Mouse (Mus musculus) CH12.LX (cell line): Measurements from ENCODE around the gene 1700008O03Rik. TPM values are rescaled to one million over a fixed set of nuclear protein-coding genes. Genes with fewer than 3 reads are reported as not detected.

Experiments
- DNase-seq: peaks from one replicate; pipeline ENCODE4 v3.0.0-alpha.2; 2013; ENCODE audit errors: extremely low read depth
- H3K27ac ChIP-seq: 2 replicates; pipeline ENCODE4 v1.5.1; 2012; ENCODE audit warnings: low read depth, mild to moderate bottlenecking, control low read depth, moderate library complexity; ENCODE audit not compliant: insufficient read depth
- H3K27me3 ChIP-seq: replicated peaks from 2 replicates; pipeline ENCODE3; 2012; ENCODE audit warnings: inconsistent platforms
- H3K36me3 ChIP-seq, 2 experiments: replicated peaks in 1 of 2; 2 replicates each; pipeline versions ENCODE3 to v1.6.1; 2012; ENCODE audit warnings: inconsistent platforms in 1 of 2, low read length in 1 of 2, mild to moderate bottlenecking in 1 of 2, mixed read lengths in 1 of 2, moderate library complexity in 1 of 2; ENCODE audit not compliant: control insufficient read depth in 1 of 2, insufficient read depth in 1 of 2
- H3K4me1 ChIP-seq, 2 experiments: 2 replicates each; pipeline ENCODE4 v1.6.1; 2012; ENCODE audit warnings: inconsistent platforms in 1 of 2, moderate library complexity in 1 of 2; ENCODE audit not compliant: insufficient read depth in 2 of 2, control insufficient read depth in 1 of 2
- H3K4me2 ChIP-seq: 2 replicates; pipeline ENCODE4 v1.6.1; 2012; ENCODE audit warnings: low read depth, mild to moderate bottlenecking, control low read depth; ENCODE audit not compliant: poor library complexity, insufficient read depth, severe bottlenecking
- H3K4me3 ChIP-seq, 3 experiments: fragments of 150-350 bp in 1 of 3; sonication (generic) in 1 of 3; replicated peaks in 1 of 3; 2 replicates each; pipeline versions ENCODE3 to v1.5.1; 2011 to 2012; ENCODE audit warnings: low read depth in 2 of 3, low read length in 2 of 3, mild to moderate bottlenecking in 2 of 3, moderate library complexity in 2 of 3, control low read depth in 1 of 3, improper control_type of control experiment in 1 of 3, inconsistent platforms in 1 of 3, mixed read lengths in 1 of 3; ENCODE audit not compliant: poor library complexity in 1 of 3
- H3K79me2 ChIP-seq: replicated peaks from 2 replicates; pipeline ENCODE4 v1.6.1; 2012; ENCODE audit warnings: mild to moderate bottlenecking, moderate library complexity; ENCODE audit not compliant: control insufficient read depth, poor library complexity, insufficient read depth, severe bottlenecking; ENCODE audit errors: extremely low read depth
- H3K9ac ChIP-seq: 2 replicates; pipeline ENCODE4 v1.6.1; 2012; ENCODE audit warnings: low read depth, mild to moderate bottlenecking, control low read depth, moderate library complexity; ENCODE audit not compliant: insufficient read depth
- H3K9me3 ChIP-seq: replicated peaks from 2 replicates; pipeline ENCODE3; 2012; ENCODE audit warnings: low read length, inconsistent platforms, mixed read lengths
- BHLHE40 ChIP-seq: IDR thresholded peaks from 2 replicates; pipeline ENCODE4 v1.6.1; 2011; ENCODE audit warnings: mild to moderate bottlenecking, low read depth, low read length, improper control_type of control experiment
- CHD1 ChIP-seq: IDR thresholded peaks from 2 replicates; pipeline ENCODE4 v1.6.1; 2012; ENCODE audit warnings: low read depth, low read length, improper control_type of control experiment, inconsistent platforms
- CHD2 ChIP-seq: IDR thresholded peaks from 2 replicates; pipeline ENCODE4 v1.6.1; 2011; ENCODE audit warnings: low read length, improper control_type of control experiment
- CTCF ChIP-seq, 2 experiments: IDR thresholded peaks in 1 of 2; conservative IDR thresholded peaks in 1 of 2; 2 replicates each; pipeline ENCODE4 v1.5.1; 2011 to 2012; ENCODE audit warnings: low read depth in 2 of 2, low read length in 2 of 2, improper control_type of control experiment in 1 of 2, inconsistent platforms in 1 of 2, mild to moderate bottlenecking in 1 of 2, moderate library complexity in 1 of 2
- E2F4 ChIP-seq: IDR thresholded peaks from 2 replicates; pipeline ENCODE4 v1.6.1; 2011; ENCODE audit warnings: low read depth, low read length, improper control_type of control experiment; ENCODE audit not compliant: insufficient replicate concordance
- ELF1 ChIP-seq: IDR thresholded peaks from 2 replicates; pipeline ENCODE4 v1.6.1; 2014; ENCODE audit warnings: low read depth, mild to moderate bottlenecking, inconsistent platforms, low read length, improper control_type of control experiment
- EP300 ChIP-seq: IDR thresholded peaks from 2 replicates; pipeline ENCODE4 v1.6.1; 2011; ENCODE audit warnings: low read length, improper control_type of control experiment
- ETS1 ChIP-seq: conservative IDR thresholded peaks from 2 replicates; pipeline ENCODE4 v1.6.1; 2012; ENCODE audit warnings: low read depth, mild to moderate bottlenecking, inconsistent platforms, low read length, improper control_type of control experiment, moderate library complexity
- HCFC1 ChIP-seq: IDR thresholded peaks from 2 replicates; pipeline ENCODE4 v1.6.1; 2012; ENCODE audit warnings: low read depth, mild to moderate bottlenecking, inconsistent platforms, low read length, improper control_type of control experiment
- JUN ChIP-seq: IDR thresholded peaks from 2 replicates; pipeline ENCODE4 v1.6.1; 2011; ENCODE audit warnings: low read depth, mild to moderate bottlenecking, low read length, improper control_type of control experiment, moderate library complexity; ENCODE audit not compliant: insufficient read depth
- KAT2A ChIP-seq: IDR thresholded peaks from 2 replicates; pipeline ENCODE4 v1.6.1; 2012; ENCODE audit warnings: low read length, improper control_type of control experiment, inconsistent platforms; ENCODE audit not compliant: insufficient replicate concordance
- MAX ChIP-seq: IDR thresholded peaks from 2 replicates; pipeline ENCODE4 v1.6.1; 2011; ENCODE audit warnings: low read length, improper control_type of control experiment
- MAZ ChIP-seq: IDR thresholded peaks from 2 replicates; pipeline ENCODE4 v1.6.1; 2012; ENCODE audit warnings: low read depth, mild to moderate bottlenecking, inconsistent platforms, low read length, improper control_type of control experiment, moderate library complexity
- MEF2A ChIP-seq: IDR thresholded peaks from 2 replicates; pipeline ENCODE4 v1.6.1; 2014; ENCODE audit warnings: low read depth, mild to moderate bottlenecking, inconsistent platforms, low read length, improper control_type of control experiment, borderline replicate concordance
- MXI1 ChIP-seq: IDR thresholded peaks from 2 replicates; pipeline ENCODE4 v1.6.1; 2011; ENCODE audit warnings: mild to moderate bottlenecking, low read depth, low read length, improper control_type of control experiment
- MYC ChIP-seq: IDR thresholded peaks from 2 replicates; pipeline ENCODE4 v1.6.1; 2011; ENCODE audit warnings: low read depth, mild to moderate bottlenecking, improper control_type of control experiment, low read length
- NELFE ChIP-seq: IDR thresholded peaks from 2 replicates; pipeline ENCODE4 v1.6.1; 2011; ENCODE audit warnings: low read depth, low read length, improper control_type of control experiment
- PAX5 ChIP-seq: IDR thresholded peaks from 2 replicates; pipeline ENCODE4 v1.6.1; 2012; ENCODE audit warnings: low read length, inconsistent platforms, mixed read lengths
- POLR2A ChIP-seq: IDR thresholded peaks from 2 replicates; pipeline ENCODE4 v1.6.1; 2011; ENCODE audit warnings: low read depth, mild to moderate bottlenecking, improper control_type of control experiment, low read length
- POLR2AphosphoS2 ChIP-seq: IDR thresholded peaks from 2 replicates; pipeline ENCODE4 v1.6.1; 2011; ENCODE audit warnings: low read depth, low read length, improper control_type of control experiment
- RAD21 ChIP-seq: IDR thresholded peaks from 2 replicates; pipeline ENCODE4 v1.6.1; 2011; ENCODE audit warnings: low read depth, mild to moderate bottlenecking, low read length, improper control_type of control experiment, moderate library complexity
- RCOR1 ChIP-seq: conservative IDR thresholded peaks from 2 replicates; pipeline ENCODE4 v1.6.1; 2012; ENCODE audit warnings: low read depth, mild to moderate bottlenecking, inconsistent platforms, low read length, improper control_type of control experiment
- SMC3 ChIP-seq: IDR thresholded peaks from 2 replicates; pipeline ENCODE4 v1.6.1; 2011; ENCODE audit warnings: low read depth, low read length, improper control_type of control experiment
- TBP ChIP-seq: conservative IDR thresholded peaks from 2 replicates; pipeline ENCODE4 v1.6.1; 2011; ENCODE audit warnings: low read depth, low read length, improper control_type of control experiment
- USF1 ChIP-seq: IDR thresholded peaks from 2 replicates; pipeline ENCODE4 v1.6.1; 2014; ENCODE audit warnings: low read depth, mild to moderate bottlenecking, inconsistent platforms, low read length, improper control_type of control experiment
- USF2 ChIP-seq: conservative IDR thresholded peaks from 2 replicates; pipeline ENCODE4 v1.6.1; 2011; ENCODE audit warnings: low read depth, low read length, improper control_type of control experiment
- ZC3H11A ChIP-seq: IDR thresholded peaks from 2 replicates; pipeline ENCODE4 v1.6.1; 2012; ENCODE audit warnings: low read depth, mild to moderate bottlenecking, inconsistent platforms, low read length, improper control_type of control experiment
- ZMIZ1 ChIP-seq: IDR thresholded peaks from 2 replicates; pipeline ENCODE4 v1.6.1; 2012; ENCODE audit warnings: low read depth, mild to moderate bottlenecking, inconsistent platforms, low read length, improper control_type of control experiment
- dilution Hi-C: fragments of 300-500 bp; cut with MboI; formaldehyde crosslinking; loops from 2 replicates; pipeline ENCODE4 v1.14.3; 2020; ENCODE audit warnings: low sequenced_read_pairs; ENCODE audit not compliant: extremely low pct_unique_long_range_greater_than_20kb, extremely low pct_ligation_motif_present
- in situ Hi-C: fragments of 300-500 bp; cut with MboI; formaldehyde crosslinking; loops from 3 replicates; pipeline ENCODE4 v1.14.3; 2019; ENCODE audit warnings: low sequenced_read_pairs, low pct_ligation_motif_present, low pct_unique_long_range_greater_than_20kb, mixed read lengths
- polyA plus RNA-seq: library from polyadenylated mRNA; unstranded; fragments of >175 nt; gene quantifications from 2 replicates; pipeline ENCODE4 v1.2.1, GENCODE M21; 2012; ENCODE audit warnings: low read depth; ENCODE audit not compliant: insufficient read length
- total RNA-seq, 2 experiments: library from RNA; depleted of rRNA; stranded (reverse); fragments of 300-350 nt in 1 of 2; fragments of >200 nt in 1 of 2; gene quantifications; 2 replicates each; pipeline ENCODE4 v1.2.3; 2012 to 2014

1700008O03Rik gene
- total and polyA plus RNA-seq, 3 experiments, result 0.74 to 0.81 TPM; not detected in 1

- dilution Hi-C loops, result no loop called here
- H3K36me3 ChIP-seq, result no peaks in the 10 kb centered on the region
- H3K79me2 ChIP-seq, result no peaks in the 10 kb centered on the region
- H3K27me3 ChIP-seq, result peaks cover 78% of the 10 kb centered on the region
- no peak overlapping the region for H3K4me3 ChIP-seq
- no peak for DNase-seq
- H3K4me1 ChIP-seq, result no peaks in the 10 kb centered on the region
- in situ Hi-C loops, result no loop called here
- peaks cover 2% of the 10 kb centered on the region for H3K9me3 ChIP-seq
- no peak overlapping the region for H3K4me2 ChIP-seq
- TF ChIP-seq EP300, result no peak
- no peak for TF ChIP-seq SMC3
- no peak for TF ChIP-seq E2F4
- no peak for TF ChIP-seq TBP
- TF ChIP-seq MXI1, result no peak
- H3K9ac ChIP-seq, result no peak overlapping the region
- no peak overlapping the region for H3K27ac ChIP-seq
Observed at GRCm38 (mm10) chr7:44334139-44334538, 51.5 kb downstream of the 1700008O03Rik start.

GRCm38 (mm10) chr7:44332336-44332735 lies 53.3 kb downstream of the 1700008O03Rik start:
- no peaks in the 10 kb centered on the region for H3K79me2 ChIP-seq
- in situ Hi-C loops, result no loop called here
- dilution Hi-C loops, result no loop called here
- DNase-seq, result no peak
- H3K27ac ChIP-seq, result no peak overlapping the region
- H3K36me3 ChIP-seq, result no peaks in the 10 kb centered on the region
- H3K4me1 ChIP-seq, result no peaks in the 10 kb centered on the region
- no peak overlapping the region for H3K4me2 ChIP-seq
- peaks cover 2% of the 10 kb centered on the region for H3K9me3 ChIP-seq
- peaks cover 75% of the 10 kb centered on the region for H3K27me3 ChIP-seq
- H3K4me3 ChIP-seq, result no peak overlapping the region
- no peak overlapping the region for H3K9ac ChIP-seq
- TF ChIP-seq MEF2A (no peak), ZMIZ1 (no peak), KAT2A (no peak), NELFE (no peak), MAX (no peak), ETS1 (no peak), RAD21 (no peak), JUN (no peak), MXI1 (no peak)

GRCm38 (mm10) chr7:44326614-44327013 lies 59.0 kb downstream of the 1700008O03Rik start:
- no peaks in the 10 kb centered on the region for H3K36me3 ChIP-seq
- H3K4me2 ChIP-seq, result no peak overlapping the region
- no peak overlapping the region for H3K9ac ChIP-seq
- dilution Hi-C loops, result no loop called here
- H3K9me3 ChIP-seq, result no peaks in the 10 kb centered on the region
- no peak overlapping the region for H3K4me3 ChIP-seq
- H3K4me1 ChIP-seq, result no peaks in the 10 kb centered on the region
- no peak for TF ChIP-seq E2F4
- no peak for TF ChIP-seq HCFC1
- TF ChIP-seq TBP, result no peak
- no peak for TF ChIP-seq POLR2AphosphoS2
- no peak for TF ChIP-seq CTCF (conservative IDR thresholded peaks at IDR 0.05 in 1 of 2, IDR thresholded peaks at IDR 0.05 in 1 of 2; ENCODE audit: low read depth in 2 of 2, low read length in 2 of 2)
- TF ChIP-seq PAX5, result no peak
- no peak for TF ChIP-seq BHLHE40
- TF ChIP-seq USF1, result no peak
- TF ChIP-seq CHD1, result no peak
- TF ChIP-seq POLR2A, result no peak
- TF ChIP-seq USF2, result no peak
- TF ChIP-seq CHD2, result no peak
- TF ChIP-seq MYC, result no peak
- TF ChIP-seq MAZ, result no peak
- TF ChIP-seq RCOR1, result no peak
- TF ChIP-seq ZC3H11A, result no peak
- TF ChIP-seq ELF1, result no peak
- H3K27me3 ChIP-seq, result peaks cover 92% of the 10 kb centered on the region
- no peak for DNase-seq
- no peaks in the 10 kb centered on the region for H3K79me2 ChIP-seq
- in situ Hi-C loops, result no loop called here
- no peak overlapping the region for H3K27ac ChIP-seq
